Mouse (Mus musculus): ENCODE results near the gene Capzb. TPM values are rescaled to one million over a fixed set of nuclear protein-coding genes. Genes with fewer than 3 reads are reported as not detected.

The Capzb gene
- polyA plus RNA-seq, 1 experiment: 130 TPM

GRCm38 (mm10) chr4:139318449-139318848 lies 125.8 kb downstream of the Capzb start:
- Histone ChIP-seq H3K27ac (ENCODE audit: insufficient read depth, low read length) (no peak overlapping the region), H3K27me3 (ENCODE audit: control insufficient read depth, insufficient read depth, low read length) (no peaks in the 10 kb centered on the region), H3K4me3 (ENCODE audit: extremely low read depth, insufficient read depth, insufficient read length) (no peak overlapping the region), H3K4me1 (ENCODE audit: control insufficient read depth, insufficient read depth, insufficient read length) (no peaks in the 10 kb centered on the region), H3K36me3 (ENCODE audit: control insufficient read depth, insufficient read depth, low read length) (peaks cover 3% of the 10 kb centered on the region; the same call in 1 of the 2 replicates)
- 84% methylated on average over 11 of the region's 11 CpGs for WGBS
- DNase-seq (ENCODE audit: low read depth in 1 of 2, low spot score in 2 of 2): no peak
- TF ChIP-seq POLR2A (IDR thresholded peaks at IDR 0.05; ENCODE audit: low read depth, low read length): no peak
- no peak for TF ChIP-seq CTCF (IDR thresholded peaks at IDR 0.05; ENCODE audit: extremely low read depth, insufficient read depth, insufficient read length, insufficient replicate concordance)

DNA sequence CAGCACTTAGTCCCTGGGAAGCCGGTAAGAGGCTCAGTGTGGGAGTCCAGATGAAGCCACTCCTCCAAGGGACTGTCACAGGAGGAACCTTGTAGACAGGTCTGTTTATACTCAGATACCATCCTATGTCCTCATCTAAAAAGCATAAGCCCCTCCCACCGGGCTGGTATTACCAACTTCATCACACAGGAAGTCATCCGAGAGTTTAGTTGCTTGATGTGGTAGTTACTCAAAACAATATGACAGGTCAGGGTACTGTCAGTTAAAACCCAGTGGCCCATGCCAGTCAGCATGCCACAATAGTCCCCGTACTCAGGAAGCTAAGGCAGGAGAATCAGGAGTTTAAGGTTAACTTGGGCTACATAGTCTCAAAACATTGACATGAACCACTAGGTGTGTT lies 127.0 kb downstream of the Capzb start:
- Histone ChIP-seq H3K27me3 (ENCODE audit: control insufficient read depth, insufficient read depth, low read length) (no peaks in the 10 kb centered on the region), H3K4me3 (ENCODE audit: extremely low read depth, insufficient read depth, insufficient read length) (no peak overlapping the region), H3K36me3 (ENCODE audit: control insufficient read depth, insufficient read depth, low read length) (no peaks in the 10 kb centered on the region; the same call in 1 of the 2 replicates), H3K4me1 (ENCODE audit: control insufficient read depth, insufficient read depth, insufficient read length) (no peaks in the 10 kb centered on the region), H3K27ac (ENCODE audit: insufficient read depth, low read length) (no peak overlapping the region)
- DNase-seq (ENCODE audit: low read depth in 1 of 2, low spot score in 2 of 2): no peak
- 80% methylated on average over 4 of the region's 4 CpGs for WGBS
- no peak for TF ChIP-seq POLR2A (IDR thresholded peaks at IDR 0.05; ENCODE audit: low read depth, low read length)
- TF ChIP-seq CTCF (IDR thresholded peaks at IDR 0.05; ENCODE audit: extremely low read depth, insufficient read depth, insufficient read length, insufficient replicate concordance): no peak

DNA sequence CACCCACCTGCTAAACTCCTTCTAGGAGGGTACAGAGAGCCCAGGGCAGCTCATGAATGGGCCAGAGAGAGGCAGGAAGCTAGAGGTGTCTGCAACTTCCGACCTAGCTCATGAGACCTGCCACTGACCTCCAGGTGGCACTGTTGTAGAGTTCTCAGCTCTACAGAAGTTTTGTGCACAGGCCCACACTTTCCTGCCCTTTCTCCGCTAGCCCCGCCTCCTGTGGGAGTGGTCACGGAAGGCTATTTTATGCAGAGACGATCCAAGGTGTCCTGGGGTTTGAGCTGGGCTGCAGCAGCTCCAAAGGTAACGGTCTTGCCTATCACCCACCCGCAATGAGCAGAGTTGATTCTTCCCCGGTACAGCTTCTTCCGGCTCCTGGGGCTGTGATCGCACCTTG lies 137.9 kb downstream of the Capzb start:
- peak overlapping the region; percentile 67 for H3K4me3 ChIP-seq (ENCODE audit: extremely low read depth, insufficient read depth, insufficient read length)
- no peaks in the 10 kb centered on the region for H3K27me3 ChIP-seq (ENCODE audit: control insufficient read depth, insufficient read depth, low read length)
- no peaks in the 10 kb centered on the region for H3K4me1 ChIP-seq (ENCODE audit: control insufficient read depth, insufficient read depth, insufficient read length)
- peak; percentile 55; the same call in 1 of the 2 replicates for TF ChIP-seq CTCF (IDR thresholded peaks at IDR 0.05; ENCODE audit: extremely low read depth, insufficient read depth, insufficient read length, insufficient replicate concordance)
- no peak; the same call in 1 of the 2 replicates for TF ChIP-seq POLR2A (IDR thresholded peaks at IDR 0.05; ENCODE audit: low read depth, low read length)
- H3K27ac ChIP-seq (ENCODE audit: insufficient read depth, low read length): peak overlapping the region; percentile 2; the same call in 1 of the 2 replicates
- H3K36me3 ChIP-seq (ENCODE audit: control insufficient read depth, insufficient read depth, low read length): no peaks in the 10 kb centered on the region
- WGBS: 3% methylated on average over 10 of the region's 10 CpGs
- peak; percentile 81 to 88 for DNase-seq (ENCODE audit: low read depth in 1 of 2, low spot score in 2 of 2)

GRCm38 (mm10) chr4:139334631-139335295 lies 142.1 kb downstream of the Capzb start:
- H3K27me3 ChIP-seq (ENCODE audit: control insufficient read depth, insufficient read depth, low read length): no peaks in the 10 kb centered on the region
- no peak for DNase-seq (ENCODE audit: low read depth in 1 of 2, low spot score in 2 of 2)
- no peak overlapping the region for H3K27ac ChIP-seq (ENCODE audit: insufficient read depth, low read length)
- no peaks in the 10 kb centered on the region for H3K4me1 ChIP-seq (ENCODE audit: control insufficient read depth, insufficient read depth, insufficient read length)
- H3K36me3 ChIP-seq (ENCODE audit: control insufficient read depth, insufficient read depth, low read length): no peaks in the 10 kb centered on the region
- TF ChIP-seq CTCF (IDR thresholded peaks at IDR 0.05; ENCODE audit: extremely low read depth, insufficient read depth, insufficient read length, insufficient replicate concordance) (no peak), POLR2A (IDR thresholded peaks at IDR 0.05; ENCODE audit: low read depth, low read length) (no peak)
- H3K4me3 ChIP-seq (ENCODE audit: extremely low read depth, insufficient read depth, insufficient read length): no peak overlapping the region
- 62% methylated on average over 8 of the region's 9 CpGs for WGBS

GRCm38 (mm10) chr4:139335507-139335906 lies 142.8 kb downstream of the Capzb start:
- WGBS: 78% methylated on average over 7 of the region's 7 CpGs
- Histone ChIP-seq H3K4me3 (ENCODE audit: extremely low read depth, insufficient read depth, insufficient read length) (no peak overlapping the region), H3K36me3 (ENCODE audit: control insufficient read depth, insufficient read depth, low read length) (no peaks in the 10 kb centered on the region), H3K4me1 (ENCODE audit: control insufficient read depth, insufficient read depth, insufficient read length) (no peaks in the 10 kb centered on the region), H3K27me3 (ENCODE audit: control insufficient read depth, insufficient read depth, low read length) (no peaks in the 10 kb centered on the region), H3K27ac (ENCODE audit: insufficient read depth, low read length) (no peak overlapping the region)
- no peak for DNase-seq (ENCODE audit: low read depth in 1 of 2, low spot score in 2 of 2)
- TF ChIP-seq POLR2A (IDR thresholded peaks at IDR 0.05; ENCODE audit: low read depth, low read length): no peak
- no peak for TF ChIP-seq CTCF (IDR thresholded peaks at IDR 0.05; ENCODE audit: extremely low read depth, insufficient read depth, insufficient read length, insufficient replicate concordance)

DNA sequence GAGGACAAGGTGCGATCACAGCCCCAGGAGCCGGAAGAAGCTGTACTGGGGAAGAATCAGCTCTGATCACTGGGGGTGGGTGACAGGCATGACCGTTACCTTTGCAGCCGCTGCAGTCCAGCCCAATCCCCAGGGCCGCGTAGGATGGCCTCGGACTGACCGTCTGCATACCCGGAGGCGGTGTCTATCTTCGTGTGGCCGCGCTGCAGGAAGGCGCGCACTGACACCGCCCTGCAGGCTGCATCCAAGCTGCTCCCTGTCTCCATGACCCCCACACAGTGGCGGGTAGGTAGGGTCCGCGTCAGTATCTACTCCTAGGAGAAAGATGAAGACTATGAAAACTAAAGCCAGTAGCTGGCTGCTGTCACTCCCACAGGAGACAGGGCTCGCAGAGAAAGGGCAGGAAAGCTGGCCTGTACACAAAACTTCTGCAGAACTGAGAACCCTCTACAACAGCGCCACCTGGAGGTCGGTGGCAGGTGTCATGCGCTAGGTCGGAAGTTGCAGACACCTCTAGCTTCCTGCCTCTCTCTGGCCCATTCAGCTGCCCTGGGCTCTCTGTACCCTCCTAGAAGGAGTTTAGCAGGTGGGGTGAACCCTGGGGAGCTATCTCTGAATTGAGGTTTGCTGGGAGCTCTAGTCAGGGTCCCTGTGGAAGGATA lies 144.3 kb downstream of the Capzb start:
- Histone ChIP-seq H3K27ac (ENCODE audit: insufficient read depth, low read length) (no peak overlapping the region), H3K4me3 (ENCODE audit: extremely low read depth, insufficient read depth, insufficient read length) (peak overlapping the region; percentile 20; the same call in 1 of the 2 replicates), H3K4me1 (ENCODE audit: control insufficient read depth, insufficient read depth, insufficient read length) (no peaks in the 10 kb centered on the region), H3K36me3 (ENCODE audit: control insufficient read depth, insufficient read depth, low read length) (no peaks in the 10 kb centered on the region), H3K27me3 (ENCODE audit: control insufficient read depth, insufficient read depth, low read length) (no peaks in the 10 kb centered on the region)
- TF ChIP-seq CTCF (IDR thresholded peaks at IDR 0.05; ENCODE audit: extremely low read depth, insufficient read depth, insufficient read length, insufficient replicate concordance): peak; percentile 87
- TF ChIP-seq POLR2A (IDR thresholded peaks at IDR 0.05; ENCODE audit: low read depth, low read length): no peak
- WGBS: 24% methylated on average over 24 of the region's 24 CpGs
- peak; percentile 67 to 75 for DNase-seq (ENCODE audit: low read depth in 1 of 2, low spot score in 2 of 2)

DNA sequence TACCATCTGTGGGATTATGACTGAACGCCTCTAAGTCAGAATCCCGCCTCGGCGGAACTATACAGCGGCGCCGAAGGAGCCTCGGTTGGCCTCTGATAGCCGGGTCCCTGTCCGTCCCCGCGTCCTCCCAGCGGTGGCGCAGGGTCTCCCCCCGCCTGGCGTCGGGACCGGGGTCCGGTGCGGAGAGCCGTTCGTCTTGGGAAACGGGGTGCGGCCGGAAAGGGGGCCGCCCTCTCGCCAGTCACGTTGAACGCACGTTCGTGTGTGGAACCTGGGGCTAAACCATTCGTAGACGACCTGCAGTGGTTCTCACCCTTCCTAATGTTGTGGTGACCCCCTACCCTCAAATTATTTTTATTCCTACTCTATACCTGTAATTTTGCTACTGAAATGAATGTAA lies 145.4 kb downstream of the Capzb start:
- WGBS: 70% methylated on average over 33 of the region's 33 CpGs
- TF ChIP-seq CTCF (IDR thresholded peaks at IDR 0.05; ENCODE audit: extremely low read depth, insufficient read depth, insufficient read length, insufficient replicate concordance) (no peak), POLR2A (IDR thresholded peaks at IDR 0.05; ENCODE audit: low read depth, low read length) (no peak)
- H3K27me3 ChIP-seq (ENCODE audit: control insufficient read depth, insufficient read depth, low read length): no peaks in the 10 kb centered on the region

More for the DNA sequence above, 145.4 kb downstream of the Capzb start:
- H3K4me1 ChIP-seq (ENCODE audit: control insufficient read depth, insufficient read depth, insufficient read length): no peaks in the 10 kb centered on the region
- no peaks in the 10 kb centered on the region for H3K36me3 ChIP-seq (ENCODE audit: control insufficient read depth, insufficient read depth, low read length)
- H3K4me3 ChIP-seq (ENCODE audit: extremely low read depth, insufficient read depth, insufficient read length): no peak overlapping the region
- H3K27ac ChIP-seq (ENCODE audit: insufficient read depth, low read length): no peak overlapping the region
- DNase-seq (ENCODE audit: low read depth in 1 of 2, low spot score in 2 of 2): no peak

All from spleen, adult 2 months (tissue).